Mouse (Mus musculus) WW6 (cell line): Measurements from ENCODE around the gene Trappc3.
"Not testable (repeated sequence)": the region's sequence is repeated elsewhere in the genome, so short reads cannot be mapped to it uniquely, and the experiment has no call there.

Source experiments
- DNase-seq: peaks from one replicate; pipeline ENCODE4 v3.0.0-alpha.2; 2013; ENCODE audit warnings: low read depth, low spot score

The Trappc3 gene

DNA sequence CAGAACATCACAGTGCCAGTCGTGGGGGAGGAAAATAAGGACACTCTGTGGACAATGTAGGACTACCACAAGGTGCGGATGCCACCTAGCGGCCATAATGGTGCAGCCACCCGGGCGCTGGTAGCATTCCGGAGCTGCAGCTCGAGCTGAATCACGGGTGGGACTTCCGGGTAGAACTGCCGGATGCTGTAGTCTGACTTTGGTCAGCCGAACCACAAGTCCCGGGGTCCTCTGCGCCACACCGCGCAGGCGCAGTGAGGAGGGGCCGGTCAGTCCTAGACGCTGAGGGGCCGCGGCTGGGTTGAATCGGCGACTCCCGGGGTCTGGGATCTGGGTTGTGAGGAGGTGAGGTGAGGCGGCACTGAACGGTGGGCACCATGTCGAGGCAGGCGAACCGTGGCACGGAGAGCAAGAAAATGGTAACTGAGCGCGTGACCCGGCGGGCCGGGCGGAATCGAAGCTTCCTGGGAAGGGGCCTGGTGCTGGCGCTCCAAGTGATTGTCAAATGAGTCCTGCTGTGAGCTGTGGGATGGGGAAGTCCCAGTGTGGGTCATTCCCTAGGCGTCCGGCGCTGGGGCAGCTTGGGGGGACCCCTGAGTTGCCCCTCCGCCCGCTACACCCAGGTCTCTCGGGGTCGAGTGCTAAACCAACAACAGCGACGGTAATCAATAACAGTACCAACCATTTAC lies at the start of gene Trappc3:
TSS of gene Trappc3 (plus strand) at position 207 of the 689 bp plus-strand sequence.
- peak; percentile 90 for DNase-seq

DNA sequence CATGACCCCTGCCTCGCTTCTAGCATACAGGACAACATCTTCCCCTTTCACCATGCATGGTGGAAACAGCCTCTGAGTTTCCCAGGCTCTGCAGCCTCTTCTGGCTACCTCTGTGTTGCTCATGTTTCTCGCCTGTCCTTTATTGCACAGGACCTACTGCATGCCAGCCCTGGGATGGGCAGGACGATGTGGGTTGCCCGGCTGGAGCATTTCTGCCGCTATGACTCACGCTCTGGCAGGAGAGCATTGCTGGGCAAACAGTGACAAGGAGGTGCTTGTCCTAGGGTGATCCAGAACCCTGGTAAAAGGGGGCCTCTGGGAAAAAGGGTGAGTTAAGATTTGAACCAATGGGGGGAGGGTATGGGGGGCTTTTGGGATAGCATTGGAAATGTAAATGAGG lies 44.4 kb upstream of the Trappc3 start:
- DNase-seq, result no peak

DNA sequence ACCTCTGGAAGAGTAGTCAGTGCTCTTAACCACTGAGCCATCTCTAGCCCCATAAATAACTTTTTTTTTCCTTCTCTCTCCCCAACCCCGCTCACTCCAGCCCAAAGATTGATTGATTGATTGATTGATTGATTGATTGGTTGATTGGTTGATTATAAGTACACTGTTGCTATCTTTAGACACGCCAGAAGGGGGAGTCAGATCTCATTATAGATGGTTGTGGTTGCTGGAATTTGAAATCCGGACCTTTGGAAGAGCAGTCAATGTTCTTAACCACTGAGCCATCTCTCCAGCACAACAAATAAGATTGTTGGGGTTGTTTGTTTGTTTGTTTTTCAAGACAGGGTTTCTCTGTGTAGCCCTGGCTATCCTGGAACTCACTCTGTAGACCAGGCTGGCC lies 42.6 kb upstream of the Trappc3 start:
- not testable (repeated sequence) for DNase-seq

GRCm38 (mm10) chr4:126220045-126220444 lies 42.1 kb upstream of the Trappc3 start:
- no peak for DNase-seq

- peak; percentile 45 for DNase-seq
Measured at GRCm38 (mm10) chr4:126222631-126223030, 39.5 kb upstream of the Trappc3 start.

DNA sequence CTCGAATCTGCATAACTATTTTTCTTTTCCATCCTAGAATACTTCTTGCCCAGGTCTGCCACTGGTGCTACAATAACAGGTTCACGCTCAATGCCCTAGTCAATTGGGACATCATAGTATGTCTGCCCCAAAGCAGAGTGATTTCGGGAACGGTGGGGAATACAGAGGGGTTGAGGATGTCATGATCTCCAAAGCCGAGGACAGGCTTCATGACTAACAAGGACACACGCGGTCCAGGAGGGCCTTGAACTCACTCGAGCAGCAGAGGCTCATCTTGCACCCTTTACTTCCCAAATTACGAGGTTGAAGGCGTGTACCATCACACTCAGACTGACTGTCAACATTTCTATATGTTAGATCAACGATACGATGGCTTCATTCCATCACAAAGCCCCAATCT lies 35.5 kb upstream of the Trappc3 start:
- DNase-seq, result no peak

GRCm38 (mm10) chr4:126227077-126227761 lies 34.9 kb upstream of the Trappc3 start:
- DNase-seq, result peak; percentile 53

GRCm38 (mm10) chr4:126228144-126228543 lies 34.0 kb upstream of the Trappc3 start:
- no peak for DNase-seq

DNA sequence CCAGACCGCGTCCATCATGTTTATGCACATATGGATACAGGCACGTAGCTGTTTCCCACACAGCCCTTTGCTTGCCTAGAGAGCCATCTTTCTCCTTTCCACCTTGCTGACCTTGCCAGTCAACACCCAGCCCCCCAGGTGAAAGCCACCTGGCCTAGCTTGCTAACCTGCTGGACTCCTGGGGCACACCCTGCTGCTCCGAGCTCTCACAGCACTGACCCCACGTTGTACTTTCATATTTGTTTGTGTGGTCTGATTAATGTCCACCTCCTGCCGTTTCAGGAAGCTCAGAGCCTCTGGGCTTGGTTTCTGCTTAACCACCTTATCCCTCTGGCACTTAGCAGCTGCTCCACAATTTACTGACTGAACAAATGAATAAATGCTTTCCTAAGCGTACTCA lies 32.2 kb upstream of the Trappc3 start:
- no peak for DNase-seq

DNA sequence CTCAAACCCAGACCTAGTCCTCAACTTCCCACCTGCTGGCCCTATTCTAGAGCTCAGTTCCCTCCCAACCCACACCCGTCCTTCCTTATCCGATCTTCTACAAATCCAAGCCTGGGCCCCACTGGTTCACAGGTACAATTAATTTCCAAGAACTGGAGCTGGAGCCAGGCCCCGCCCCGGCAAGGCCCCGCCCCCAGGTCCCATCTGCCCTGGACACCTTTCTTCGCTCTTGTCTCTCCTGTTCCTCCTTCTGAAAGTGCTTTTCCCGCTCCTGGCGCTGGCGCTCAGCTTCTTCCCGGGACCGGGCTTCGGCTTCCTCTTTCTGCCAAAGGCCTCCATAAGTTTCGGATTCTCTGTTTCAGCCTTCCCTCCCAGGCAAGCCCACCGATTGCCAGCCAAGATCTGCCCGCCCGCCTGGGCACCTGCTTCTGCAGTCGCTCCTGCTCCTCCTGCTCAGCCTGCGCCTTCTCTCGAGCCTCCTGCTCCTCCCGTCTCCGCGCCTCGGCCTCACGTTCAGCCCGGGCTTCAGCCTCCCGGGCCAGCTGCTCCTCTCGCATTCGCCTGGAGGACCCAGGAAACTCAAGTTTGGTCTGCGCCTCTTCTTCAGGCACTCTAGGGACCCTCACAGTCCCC lies 28.3 kb upstream of the Trappc3 start:
- DNase-seq, result no peak

DNA sequence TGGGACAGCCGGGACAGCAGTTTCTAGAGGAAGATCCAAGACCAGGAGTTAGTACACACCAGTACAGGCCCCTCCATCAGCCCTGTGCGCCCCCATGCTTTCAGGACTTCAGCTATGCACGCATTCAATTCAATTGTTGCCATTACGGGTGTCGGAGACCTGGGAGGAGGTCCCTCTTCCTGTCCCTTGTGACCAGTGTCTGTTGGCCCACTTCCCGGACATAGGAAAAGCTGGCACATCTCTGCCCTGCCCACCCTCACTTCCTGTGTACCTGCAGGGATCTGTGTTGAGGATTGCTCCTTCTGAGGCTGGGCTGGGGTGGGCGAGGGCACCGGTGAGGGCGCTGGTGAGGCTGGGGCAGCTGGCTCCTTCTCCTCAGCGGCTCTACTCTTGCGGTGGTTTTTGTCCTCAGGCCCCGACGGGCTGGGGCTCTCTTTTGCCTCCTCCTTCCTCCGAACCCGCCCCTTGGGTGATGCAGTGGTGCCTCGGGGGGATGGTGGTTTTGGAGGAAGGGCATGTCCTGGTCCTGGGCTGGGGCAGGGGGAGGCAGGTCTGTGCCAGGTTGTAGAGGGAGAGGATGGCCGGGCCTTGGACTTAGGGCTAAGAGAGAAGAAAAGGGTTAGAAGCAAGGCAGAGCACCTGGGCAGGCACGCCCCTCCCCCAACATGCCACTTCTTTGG lies 27.5 kb upstream of the Trappc3 start:
- no peak for DNase-seq

GRCm38 (mm10) chr4:126235191-126235590 lies 26.9 kb upstream of the Trappc3 start:
- no peak for DNase-seq

DNA sequence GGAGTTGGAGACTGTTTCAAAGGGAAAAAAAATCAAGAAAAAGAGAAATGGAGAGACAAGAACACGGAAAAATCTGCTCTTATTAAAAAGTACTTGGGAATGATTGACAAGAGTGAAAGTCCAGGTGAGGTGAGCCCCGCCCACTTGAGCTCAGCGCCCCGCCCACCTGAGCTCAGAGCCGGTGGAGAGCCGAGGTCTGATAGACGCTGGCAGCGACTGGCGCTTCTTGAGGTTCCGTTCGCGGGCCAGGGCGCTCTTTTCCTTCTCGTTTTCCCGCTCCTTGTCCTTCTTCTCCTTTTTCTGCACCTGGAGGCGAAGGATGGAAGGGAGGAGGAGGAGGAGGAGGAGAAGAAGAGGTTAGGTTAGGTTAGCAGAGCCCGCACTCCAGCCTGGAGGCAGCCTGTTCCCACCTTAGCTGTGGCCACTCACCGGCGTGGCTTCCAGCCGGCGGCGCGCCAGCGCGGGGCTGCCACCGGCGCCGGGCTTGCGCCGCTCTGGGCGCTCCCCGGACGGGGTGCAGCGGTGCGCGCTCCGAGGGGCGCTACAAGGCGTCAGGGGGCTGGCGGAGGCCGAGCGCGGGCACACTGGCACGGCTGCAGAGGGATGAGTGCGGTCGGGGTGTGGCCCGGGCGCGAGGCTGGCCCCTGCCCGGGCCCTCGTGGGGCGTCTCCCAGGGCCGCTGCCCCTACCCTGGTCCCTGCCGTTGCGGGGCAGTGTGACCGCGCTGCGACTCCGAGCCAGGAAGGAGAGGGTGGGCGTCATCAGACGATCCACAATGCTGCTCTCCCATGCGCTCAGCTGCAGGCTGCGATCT lies 25.5 kb upstream of the Trappc3 start:
- no peak for DNase-seq

- DNase-seq, result no peak
Measured at GRCm38 (mm10) chr4:126237721-126238242, 24.3 kb upstream of the Trappc3 start.

DNA sequence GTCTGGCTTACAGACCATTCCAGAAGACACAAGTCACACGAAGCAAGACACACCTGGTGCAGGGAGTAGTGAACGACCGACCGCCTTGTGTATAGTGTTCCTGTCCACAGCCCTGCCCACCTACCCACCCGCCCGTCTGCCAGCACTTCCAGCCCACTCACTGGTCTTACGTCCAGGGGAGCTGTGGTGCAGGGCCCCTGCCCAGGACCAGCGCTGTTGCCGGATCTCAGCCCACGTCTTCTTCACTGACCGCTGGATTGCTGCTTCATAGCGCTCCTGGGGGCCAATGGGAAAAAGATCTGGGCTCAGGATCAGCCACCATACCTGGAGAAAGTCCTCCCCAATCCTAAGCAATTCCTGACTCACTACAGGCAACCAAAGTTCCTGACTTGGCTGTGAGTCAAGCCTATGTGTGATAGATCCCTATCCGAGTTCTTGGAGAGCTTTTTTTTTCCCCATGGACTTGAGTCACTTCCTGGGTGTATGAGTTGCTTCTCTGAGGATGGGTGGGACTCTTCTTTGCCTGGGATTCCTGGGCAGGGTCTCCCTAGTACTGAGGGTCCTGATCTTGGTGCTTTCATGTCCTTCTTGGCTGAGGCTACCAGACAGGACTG lies 22.2 kb upstream of the Trappc3 start:
- no peak for DNase-seq

DNA sequence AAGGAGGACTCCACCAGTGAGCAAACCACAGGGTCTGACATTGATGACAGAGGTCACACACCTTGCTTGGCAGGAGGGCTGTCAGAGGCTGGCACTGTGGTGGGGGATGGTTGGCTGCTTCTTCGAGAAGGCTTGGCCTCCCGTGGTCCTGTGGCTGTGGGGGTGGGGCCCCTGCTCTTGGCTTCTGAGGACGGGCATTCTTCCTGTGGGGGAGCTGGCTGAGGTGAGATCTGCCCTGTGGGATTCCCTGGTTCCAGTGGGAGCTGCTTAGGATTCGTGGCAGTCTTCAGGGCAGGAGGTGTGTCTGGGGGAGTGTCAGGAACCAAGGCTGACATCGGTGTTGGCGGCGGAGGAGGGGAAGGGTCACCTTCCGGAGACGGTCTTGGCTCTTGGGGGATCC lies 20.2 kb upstream of the Trappc3 start:
- no peak for DNase-seq

DNA sequence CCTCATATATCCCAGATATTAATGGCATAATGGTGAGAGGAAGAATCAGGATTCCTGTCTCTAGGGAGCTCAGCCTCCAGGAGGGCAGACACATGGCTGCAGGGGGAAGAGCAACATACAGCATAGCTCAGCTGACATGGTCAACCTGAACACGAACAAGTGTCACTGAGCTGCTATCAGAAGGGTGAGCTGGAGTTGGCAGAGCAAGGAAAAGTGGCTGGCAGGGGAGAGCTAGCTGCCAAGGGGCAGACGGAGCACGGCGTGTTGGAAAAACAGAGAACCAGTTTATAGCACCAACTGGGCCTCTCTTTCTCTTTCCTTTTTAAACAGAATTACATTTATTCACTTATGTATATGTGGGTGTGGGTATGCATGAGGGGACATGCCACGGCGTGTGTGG lies 19.6 kb upstream of the Trappc3 start:
- no peak for DNase-seq

DNA sequence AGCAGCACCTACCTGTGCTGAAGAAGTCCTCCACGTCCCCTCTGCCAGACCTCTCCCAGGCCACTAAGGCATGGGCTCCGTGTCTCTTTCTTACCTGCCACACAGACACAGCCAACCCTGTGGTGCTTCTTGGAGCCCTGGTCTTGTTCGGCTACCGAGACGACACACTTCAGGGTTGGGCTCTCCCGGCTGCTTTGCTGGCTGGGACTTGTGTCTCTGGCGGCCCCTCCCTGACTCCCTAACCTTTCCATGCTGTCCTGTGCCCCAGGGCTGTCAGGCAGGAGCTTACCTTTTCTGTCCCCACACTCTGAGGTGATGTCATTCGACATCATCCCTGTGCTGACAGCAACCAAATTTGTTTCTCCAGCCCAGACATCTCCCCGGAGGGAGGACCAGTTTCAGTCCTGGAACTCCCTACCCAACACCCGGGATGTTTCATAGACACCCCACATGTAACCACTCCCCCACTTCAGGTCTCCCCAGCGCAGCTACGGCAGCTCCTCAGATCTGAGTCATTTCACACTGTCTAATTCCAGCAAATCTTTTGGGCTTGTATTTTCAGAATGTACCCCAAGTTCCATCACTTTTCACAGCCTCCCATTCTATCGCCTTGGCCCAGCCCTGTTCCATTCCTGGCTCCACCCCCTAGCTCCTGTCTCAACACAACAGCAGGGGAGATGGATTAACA lies 15.8 kb upstream of the Trappc3 start:
- DNase-seq, result no peak

- DNase-seq, result no peak
Measured at GRCm38 (mm10) chr4:126248261-126248868, 13.8 kb upstream of the Trappc3 start.

DNA sequence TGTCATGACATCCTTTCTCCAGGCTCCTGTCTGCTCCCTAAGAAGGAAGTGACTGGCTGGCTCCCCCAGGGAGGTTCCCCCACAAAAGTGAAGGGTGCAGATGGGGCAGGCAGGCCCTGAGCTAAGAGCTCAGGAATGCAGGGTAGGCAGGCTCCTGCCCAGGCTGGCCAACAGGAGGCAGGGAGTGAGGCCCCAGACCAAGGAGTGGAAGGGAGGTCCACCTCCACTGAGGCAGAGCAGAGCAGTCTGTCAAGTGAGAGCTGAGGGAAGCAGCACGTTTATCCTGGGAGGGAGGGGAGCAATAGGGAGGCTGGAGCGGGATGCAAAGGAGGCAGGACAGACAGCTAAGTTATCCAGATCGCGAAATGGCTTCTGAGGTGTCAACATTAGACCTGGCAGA lies 11.5 kb upstream of the Trappc3 start:
- DNase-seq, result no peak
